Mouse (Mus musculus): ENCODE results near the gene Olfr780. TPM values are rescaled to one million over a fixed set of nuclear protein-coding genes. Genes with fewer than 3 reads are reported as not detected.
"Not testable (repeated sequence)": the region's sequence is repeated elsewhere in the genome, so short reads cannot be mapped to it uniquely, and the experiment has no call there.

The Olfr780 gene
- polyA plus RNA-seq (2012; fragmentation: generic; extraction: Trizol) = not detected

DNA sequence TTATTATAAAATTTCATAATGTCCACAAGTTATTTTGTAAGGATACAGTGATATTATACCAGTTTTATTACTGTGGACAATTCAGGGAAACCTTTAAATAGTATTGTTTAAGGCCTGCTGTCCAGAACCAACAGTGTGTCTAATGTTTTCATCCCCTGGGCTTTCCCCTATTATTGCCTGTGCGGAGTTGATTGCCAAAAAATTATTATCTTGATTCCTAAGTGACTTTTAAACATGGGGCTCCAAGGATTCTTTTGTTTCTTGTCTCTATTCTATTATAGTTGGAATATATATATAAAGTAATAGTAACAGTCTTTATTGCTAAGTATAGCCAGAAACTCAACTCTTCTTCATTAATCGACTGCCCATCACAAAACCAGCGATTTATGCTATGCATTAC lies at the start of gene Olfr780:
Gene Olfr780 (plus strand): TSS at position 301 of the 400 bp plus-strand sequence.
- no peak for TF ChIP-seq SRF (IDR thresholded peaks at IDR 0.05; ENCODE audit: control insufficient read depth, insufficient read length, low read depth)
- TF ChIP-seq MYOD1 (IDR thresholded peaks at IDR 0.05; ENCODE audit: control insufficient read depth in 1 of 3, insufficient read length in 2 of 3, low read depth in 2 of 3) = no peak
- TF ChIP-seq POLR2A (IDR thresholded peaks at IDR 0.05; ENCODE audit: insufficient read length, low read depth) = no peak
- no peak for TF ChIP-seq TCF3 (IDR thresholded peaks at IDR 0.05; ENCODE audit: insufficient read length, low read depth)
- no peak for TF ChIP-seq POLR2AphosphoS2 (IDR thresholded peaks at IDR 0.05; ENCODE audit: insufficient read length, low read depth)
- no peak for TF ChIP-seq MYOG (IDR thresholded peaks at IDR 0.05; ENCODE audit: control insufficient read depth in 1 of 3, insufficient read depth in 1 of 3, insufficient read length in 2 of 3, low read depth in 2 of 3)
- TF ChIP-seq REST (IDR thresholded peaks at IDR 0.05; ENCODE audit: insufficient read depth, insufficient read length) = no peak
- no peak for TF ChIP-seq E2F4 (IDR thresholded peaks at IDR 0.05; ENCODE audit: insufficient read depth)
- TF ChIP-seq USF1 (IDR thresholded peaks at IDR 0.05; ENCODE audit: low read depth) = no peak
- no peaks in the 10 kb centered on the region for H3K79me2 ChIP-seq (ENCODE audit: control insufficient read depth, insufficient read depth)

GRCm38 (mm10) chr10:129271081-129271535 lies 46.8 kb upstream of the Olfr780 start, which contains the start of gene Olfr777:
Gene Olfr777, minus strand, starts transcription at chr10:129271485.
- H3K36me3 ChIP-seq (ENCODE audit: control insufficient read depth, insufficient read depth) = no peaks in the 10 kb centered on the region
- H3K4me2 ChIP-seq (ENCODE audit: low read depth) = no peak within 1 kb of the TSS
- no peaks in the 10 kb centered on the region for H3K79me2 ChIP-seq (ENCODE audit: control insufficient read depth, insufficient read depth)
- H3ac ChIP-seq (ENCODE audit: control insufficient read depth, insufficient read length) = no peak within 1 kb of the TSS
- H3K27me3 ChIP-seq (ENCODE audit: control insufficient read depth, insufficient read depth, insufficient read length) = no peaks in the 10 kb centered on the region
- H3K4me3 ChIP-seq = no peak within 1 kb of the TSS
- TF ChIP-seq POLR2A (IDR thresholded peaks at IDR 0.05; ENCODE audit: insufficient read length, low read depth) (no peak), REST (IDR thresholded peaks at IDR 0.05; ENCODE audit: insufficient read depth, insufficient read length) (no peak), MYOD1 (IDR thresholded peaks at IDR 0.05; ENCODE audit: control insufficient read depth in 1 of 3, insufficient read length in 2 of 3, low read depth in 2 of 3) (no peak), POLR2AphosphoS2 (IDR thresholded peaks at IDR 0.05; ENCODE audit: insufficient read length, low read depth) (no peak), SRF (IDR thresholded peaks at IDR 0.05; ENCODE audit: control insufficient read depth, insufficient read length, low read depth) (no peak), E2F4 (IDR thresholded peaks at IDR 0.05; ENCODE audit: insufficient read depth) (no peak), MYOG (IDR thresholded peaks at IDR 0.05; ENCODE audit: control insufficient read depth in 1 of 3, insufficient read depth in 1 of 3, insufficient read length in 2 of 3, low read depth in 2 of 3) (no peak), TCF3 (IDR thresholded peaks at IDR 0.05; ENCODE audit: insufficient read length, low read depth) (no peak), MAX (IDR thresholded peaks at IDR 0.05; ENCODE audit: low read depth) (no peak), CEBPB (IDR thresholded peaks at IDR 0.05; ENCODE audit: insufficient read depth, poor library complexity, severe bottlenecking) (no peak), TCF12 (IDR thresholded peaks at IDR 0.05; ENCODE audit: insufficient read depth, poor library complexity, severe bottlenecking) (no peak), USF1 (IDR thresholded peaks at IDR 0.05; ENCODE audit: low read depth) (no peak)

More for the DNA sequence above, at the start of gene Olfr780:
- no peak within 1 kb of the TSS for H3ac ChIP-seq (ENCODE audit: control insufficient read depth, insufficient read length)
- H3K27me3 ChIP-seq (ENCODE audit: control insufficient read depth, insufficient read depth, insufficient read length) = no peaks in the 10 kb centered on the region
- no peaks in the 10 kb centered on the region for H3K36me3 ChIP-seq (ENCODE audit: control insufficient read depth, insufficient read depth)
- no peak within 1 kb of the TSS for H3K4me3 ChIP-seq
- no peak within 1 kb of the TSS for H3K4me2 ChIP-seq (ENCODE audit: low read depth)

DNA sequence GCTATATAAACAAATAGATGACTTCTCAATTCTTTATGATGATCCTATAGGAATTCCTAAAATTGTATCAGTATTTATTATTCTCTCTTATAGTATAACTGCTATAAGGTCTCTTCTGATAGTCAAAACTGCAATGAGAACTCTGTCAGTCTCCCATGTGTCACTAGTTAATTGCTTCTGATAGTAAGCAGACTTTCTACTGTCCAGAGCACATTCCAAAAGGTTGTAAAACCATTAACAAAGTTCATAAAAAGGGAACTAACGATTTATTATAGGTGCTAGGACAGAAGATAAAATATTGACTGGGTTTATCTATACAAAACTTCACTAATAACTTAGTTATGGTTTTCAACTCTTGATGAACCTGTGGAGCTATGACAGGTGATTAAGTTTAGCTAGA lies 4.9 kb upstream of the Olfr780 start:
- not testable (repeated sequence) for H3K4me2 ChIP-seq (ENCODE audit: low read depth)

DNA sequence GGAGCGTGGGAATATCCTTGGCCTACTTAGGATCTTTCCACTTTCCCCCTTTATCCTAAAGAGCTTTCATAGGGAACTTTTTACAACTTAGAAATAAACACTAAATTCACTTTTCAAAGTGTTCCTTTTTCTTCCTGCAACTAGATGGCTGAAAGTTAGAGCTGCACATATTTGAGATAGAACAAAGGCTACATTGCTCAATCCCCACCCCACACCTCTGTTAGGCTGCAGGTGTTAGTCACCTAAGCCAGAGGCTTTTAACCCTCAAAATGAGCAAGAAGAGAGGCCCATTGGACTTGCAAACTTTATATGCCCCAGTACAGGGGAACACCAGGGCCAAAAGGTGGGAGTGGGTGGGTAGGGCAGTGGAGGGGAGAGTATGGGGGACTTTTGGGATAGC lies 4.4 kb upstream of the Olfr780 start:
- not testable (repeated sequence) for H3K27me3 ChIP-seq (ENCODE audit: control insufficient read depth, insufficient read depth, insufficient read length); H3ac ChIP-seq (ENCODE audit: control insufficient read depth, insufficient read length); H3K36me3 ChIP-seq (ENCODE audit: control insufficient read depth, insufficient read depth); H3K4me2 ChIP-seq (ENCODE audit: low read depth); H3K79me2 ChIP-seq (ENCODE audit: control insufficient read depth, insufficient read depth); H3K4me3 ChIP-seq

More for the DNA sequence above, 4.9 kb upstream of the Olfr780 start:
- H3K27me3 ChIP-seq (ENCODE audit: control insufficient read depth, insufficient read depth, insufficient read length); H3K79me2 ChIP-seq (ENCODE audit: control insufficient read depth, insufficient read depth); H3K36me3 ChIP-seq (ENCODE audit: control insufficient read depth, insufficient read depth); H3ac ChIP-seq (ENCODE audit: control insufficient read depth, insufficient read length); H3K4me3 ChIP-seq: not testable (repeated sequence)

DNA sequence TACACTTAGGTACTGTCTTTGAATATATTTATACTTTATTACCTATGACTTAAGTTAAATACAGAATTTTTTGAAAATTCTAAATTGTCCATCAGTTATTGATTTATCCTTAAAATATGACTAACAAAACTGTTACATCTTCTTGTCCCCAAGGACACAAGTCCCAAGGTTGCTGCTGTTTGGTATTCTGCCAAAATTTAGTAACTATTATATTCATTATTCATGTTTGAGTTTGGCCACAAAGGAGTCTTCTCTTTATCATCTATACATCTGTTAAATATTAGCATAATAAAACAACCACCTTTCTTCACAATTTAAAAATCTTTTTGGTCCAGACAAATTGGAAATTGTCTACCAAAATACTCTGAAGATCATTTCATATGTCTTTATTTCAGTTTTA lies 10.6 kb downstream of the Olfr780 start, which contains the start of gene Olfr781:
Gene Olfr781 (plus strand): TSS at position 301 of the 400 bp plus-strand sequence.
- Histone ChIP-seq H3K4me3 (no peak within 1 kb of the TSS), H3K36me3 (ENCODE audit: control insufficient read depth, insufficient read depth) (no peaks in the 10 kb centered on the region), H3ac (ENCODE audit: control insufficient read depth, insufficient read length) (no peak within 1 kb of the TSS), H3K27me3 (ENCODE audit: control insufficient read depth, insufficient read depth, insufficient read length) (no peaks in the 10 kb centered on the region), H3K79me2 (ENCODE audit: control insufficient read depth, insufficient read depth) (no peaks in the 10 kb centered on the region), H3K4me2 (ENCODE audit: low read depth) (no peak within 1 kb of the TSS)
- TF ChIP-seq MYOD1 (IDR thresholded peaks at IDR 0.05; ENCODE audit: control insufficient read depth in 1 of 3, insufficient read length in 2 of 3, low read depth in 2 of 3) = no peak
- no peak for TF ChIP-seq MYOG (IDR thresholded peaks at IDR 0.05; ENCODE audit: control insufficient read depth in 1 of 3, insufficient read depth in 1 of 3, insufficient read length in 2 of 3, low read depth in 2 of 3)
- TF ChIP-seq CEBPB (IDR thresholded peaks at IDR 0.05; ENCODE audit: insufficient read depth, poor library complexity, severe bottlenecking) = no peak
- no peak for TF ChIP-seq TCF12 (IDR thresholded peaks at IDR 0.05; ENCODE audit: insufficient read depth, poor library complexity, severe bottlenecking)
- no peak for TF ChIP-seq MAX (IDR thresholded peaks at IDR 0.05; ENCODE audit: low read depth)
- no peak for TF ChIP-seq TCF3 (IDR thresholded peaks at IDR 0.05; ENCODE audit: insufficient read length, low read depth)
- no peak for TF ChIP-seq REST (IDR thresholded peaks at IDR 0.05; ENCODE audit: insufficient read depth, insufficient read length)
- TF ChIP-seq USF1 (IDR thresholded peaks at IDR 0.05; ENCODE audit: low read depth) = no peak
- TF ChIP-seq SRF (IDR thresholded peaks at IDR 0.05; ENCODE audit: control insufficient read depth, insufficient read length, low read depth) = no peak
- TF ChIP-seq POLR2AphosphoS2 (IDR thresholded peaks at IDR 0.05; ENCODE audit: insufficient read length, low read depth) = no peak
